Mouse (Mus musculus) stomach, embryonic 14.5 days (tissue): Measurements from ENCODE around the gene Fkbp2. TPM values are rescaled to one million over a fixed set of nuclear protein-coding genes. Genes with fewer than 3 reads are reported as not detected.

ENCODE experiments used
- ATAC-seq: fragments of 200-750 bp; cut with Nextera tagmentation; 2 replicates; pipeline ENCODE4 v1.8.0; 2017; ENCODE audit warnings: low read depth, moderate TSS enrichment; ENCODE audit not compliant: insufficient number of reproducible peaks, insufficient read depth, low FRiP score
- H3K27ac ChIP-seq: fragments of 300-500 bp; sonication (generic); 2 replicates; pipeline ENCODE4 v1.5.1; 2014; ENCODE audit warnings: mild to moderate bottlenecking, low read length, moderate library complexity, mixed read lengths
- H3K27me3 ChIP-seq: fragments of 300-500 bp; sonication (generic); 2 replicates; pipeline ENCODE4 v1.6.1; 2014; ENCODE audit warnings: low read length, control low read depth, mixed read lengths; ENCODE audit not compliant: control insufficient read depth, insufficient read depth
- H3K36me3 ChIP-seq: fragments of 300-500 bp; sonication (generic); 2 replicates; pipeline ENCODE4 v1.6.1; 2014; ENCODE audit warnings: mild to moderate bottlenecking, control low read depth, low read length, moderate library complexity, mixed read lengths; ENCODE audit not compliant: control insufficient read depth, insufficient read depth
- H3K4me1 ChIP-seq: fragments of 300-500 bp; sonication (generic); 2 replicates; pipeline ENCODE4 v1.6.1; 2014; ENCODE audit warnings: low read length, control low read depth, mixed read lengths; ENCODE audit not compliant: control insufficient read depth, insufficient read depth
- H3K4me2 ChIP-seq: fragments of 300-500 bp; sonication (generic); replicated peaks from 2 replicates; pipeline ENCODE4 v1.6.1; 2014; ENCODE audit warnings: low read depth, low read length, control low read depth
- H3K4me3 ChIP-seq: fragments of 300-500 bp; sonication (generic); 2 replicates; pipeline ENCODE4 v1.5.1; 2014; ENCODE audit warnings: low read depth, low read length, control low read depth
- H3K9ac ChIP-seq: fragments of 300-500 bp; sonication (generic); replicated peaks from 2 replicates; pipeline ENCODE4 v1.6.1; 2014; ENCODE audit warnings: low read depth, mild to moderate bottlenecking, control low read depth, low read length, moderate library complexity, mixed read lengths
- H3K9me3 ChIP-seq: fragments of 300-500 bp; sonication (generic); 2 replicates; pipeline ENCODE4 v1.6.1; 2016; ENCODE audit warnings: low read depth, low read length, control low read depth; ENCODE audit not compliant: control insufficient read depth
- WGBS: fragments of 180-500 bp; shearing (Covaris S2); extraction: QIAGEN DNeasy Blood & Tissue Kit; methylation state at CpG from one replicate; pipeline ENCODE4 v1.1.7; 2014; 5-methylcytosine and 5-hydroxymethylcytosine counted together
- polyA plus RNA-seq: library from polyadenylated mRNA; unstranded; fragments of >200 nt; fragmentation: Nextera tagmentation; extraction: Ambion mirVana; gene quantifications from 2 replicates; pipeline ENCODE4 v1.2.1, GENCODE M21; 2014

Gene Fkbp2
- polyA plus RNA-seq, 1 experiment from 2014 or later = 94.1 TPM

DNA sequence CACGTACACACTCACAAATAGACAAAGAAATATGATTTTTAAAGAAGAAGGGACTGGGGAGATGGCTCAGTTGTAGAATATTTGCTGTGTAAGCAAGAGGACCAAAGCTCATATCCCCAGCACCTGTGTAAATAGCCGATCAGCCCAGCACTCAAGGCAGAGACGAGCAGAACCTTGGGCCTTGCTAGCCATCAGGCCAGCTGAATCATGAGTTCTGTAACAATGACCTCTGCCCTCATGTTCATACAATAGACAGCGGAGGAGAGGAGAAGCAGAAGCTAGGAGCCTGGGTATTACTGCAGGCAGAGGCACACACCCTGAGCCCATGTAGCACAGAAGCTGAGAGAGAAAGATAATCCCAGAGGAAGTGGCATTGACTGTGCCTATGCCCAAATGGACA lies 32.1 kb upstream of the Fkbp2 start:
- ATAC-seq = no peak
- Histone ChIP-seq H3K4me2 (no peak overlapping the region), H3K9ac (no peak overlapping the region), H3K36me3 (no peaks in the 10 kb centered on the region), H3K4me3 (no peak overlapping the region), H3K27me3 (no peaks in the 10 kb centered on the region), H3K4me1 (no peaks in the 10 kb centered on the region), H3K9me3 (no peaks in the 10 kb centered on the region), H3K27ac (no peak overlapping the region)
- 73% methylated on average over 4 of the region's 4 CpGs for WGBS

DNA sequence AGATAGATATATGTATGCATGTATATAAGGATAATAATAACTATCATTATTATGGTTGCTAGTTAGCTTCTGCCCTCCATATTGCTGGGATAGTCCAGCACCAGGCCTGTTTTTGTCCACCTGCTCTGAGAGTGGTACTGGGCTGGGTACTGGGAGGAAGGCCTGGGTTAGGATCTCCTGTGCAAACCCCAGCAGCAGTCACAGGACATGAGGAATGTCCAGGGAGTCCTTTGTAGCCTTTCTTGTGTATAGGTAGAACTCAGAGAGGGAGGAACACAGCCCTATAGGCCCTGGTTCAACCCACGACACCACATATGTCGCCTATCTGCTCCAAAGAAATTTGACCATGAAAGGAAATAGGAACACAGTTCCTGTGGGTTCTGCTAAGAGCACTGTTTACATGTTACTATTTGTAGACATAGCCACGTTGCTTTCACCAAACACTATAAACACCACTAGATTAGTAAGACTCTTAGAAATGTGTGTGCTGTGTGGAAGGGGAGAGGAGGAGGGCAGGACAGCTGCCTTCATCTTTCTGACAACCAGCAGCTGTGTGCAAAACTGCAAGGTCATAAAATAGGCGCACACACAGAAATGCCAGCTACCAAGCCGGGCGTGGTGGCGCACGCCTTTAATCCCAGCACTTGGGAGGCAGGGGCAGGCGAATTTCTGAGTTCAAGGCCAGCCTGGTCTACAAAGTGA lies 26.7 kb upstream of the Fkbp2 start:
- H3K4me1 ChIP-seq = no peaks in the 10 kb centered on the region
- H3K4me3 ChIP-seq = no peak overlapping the region
- 72% methylated on average over 9 of the region's 9 CpGs for WGBS
- no peaks in the 10 kb centered on the region for H3K9me3 ChIP-seq
- no peak overlapping the region for H3K9ac ChIP-seq
- H3K27ac ChIP-seq = peak overlapping the region; percentile 71; the same call in 1 of the 2 replicates
- ATAC-seq = no peak
- no peaks in the 10 kb centered on the region for H3K27me3 ChIP-seq
- no peak overlapping the region for H3K4me2 ChIP-seq
- no peaks in the 10 kb centered on the region for H3K36me3 ChIP-seq

DNA sequence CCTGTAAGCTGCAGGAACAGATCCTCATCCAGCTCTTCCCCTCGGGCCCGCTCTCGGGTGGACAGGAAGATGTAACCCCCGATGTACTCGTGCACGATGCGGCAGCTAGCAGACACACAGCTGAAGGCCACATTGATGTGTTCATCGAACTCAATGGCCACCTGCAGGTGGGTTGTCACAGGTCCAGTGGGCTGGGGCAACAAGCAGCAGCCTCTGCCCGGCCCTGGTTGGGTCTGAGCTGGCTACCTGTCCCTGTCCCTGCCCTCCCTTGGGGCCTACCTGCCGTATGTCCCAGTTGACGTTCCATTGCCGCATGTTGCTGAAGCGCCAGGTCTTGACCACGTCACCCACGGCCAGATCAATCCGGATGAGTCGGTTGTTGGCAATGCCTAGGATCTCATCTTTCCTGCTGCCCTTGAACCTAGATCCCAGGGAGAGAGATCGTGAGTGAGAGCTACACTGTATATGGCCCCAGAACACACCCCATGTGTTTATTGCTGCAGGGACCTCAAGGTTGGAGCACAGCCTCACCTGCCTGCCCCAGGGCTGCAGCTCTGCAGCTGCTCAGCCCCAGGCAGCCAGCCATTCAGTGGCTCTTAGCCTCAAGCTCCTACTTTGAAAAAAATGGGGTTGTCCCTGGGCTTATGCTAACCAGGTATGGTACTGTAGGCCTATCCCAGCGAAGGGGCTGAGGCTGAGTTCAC lies 19.2 kb upstream of the Fkbp2 start:
- Histone ChIP-seq H3K4me2 (no peak overlapping the region), H3K9me3 (no peaks in the 10 kb centered on the region), H3K4me3 (no peak overlapping the region), H3K27ac (no peak overlapping the region), H3K9ac (no peak overlapping the region), H3K36me3 (no peaks in the 10 kb centered on the region; the same call in 1 of the 2 replicates), H3K4me1 (peaks cover 15% of the 10 kb centered on the region), H3K27me3 (no peaks in the 10 kb centered on the region)
- no peak for ATAC-seq
- 94% methylated on average over 19 of the region's 19 CpGs for WGBS

DNA sequence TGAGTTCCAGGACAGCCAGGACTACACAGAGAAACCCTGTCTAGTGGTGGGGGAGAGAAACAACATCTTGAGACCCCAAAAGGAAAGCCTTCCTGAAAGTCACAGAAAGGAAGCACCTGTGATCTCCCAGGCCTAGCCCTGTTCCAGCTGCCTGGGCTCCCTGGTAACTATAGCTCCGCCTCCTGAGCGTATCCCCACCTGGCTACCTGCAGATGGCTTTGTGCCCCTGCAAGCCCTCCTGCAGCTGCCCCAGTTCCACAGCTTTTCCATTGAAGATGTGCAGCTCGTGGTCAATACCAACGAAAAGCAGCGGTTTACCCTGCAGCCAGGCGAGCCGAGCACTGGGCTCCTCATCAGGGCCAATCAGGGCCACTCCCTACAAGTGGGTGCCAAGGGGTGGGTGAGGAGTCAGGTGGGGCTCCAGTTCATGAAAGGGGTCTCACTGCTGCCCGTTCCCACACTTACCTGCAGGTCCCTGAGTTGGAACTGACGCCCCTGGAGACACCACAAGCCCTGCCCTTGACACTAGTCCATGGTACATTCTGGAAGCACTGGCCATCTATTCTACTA lies 17.5 kb upstream of the Fkbp2 start:
- WGBS = 77% methylated on average over 9 of the region's 9 CpGs
- Histone ChIP-seq H3K36me3 (no peaks in the 10 kb centered on the region; the same call in 1 of the 2 replicates), H3K4me2 (no peak overlapping the region), H3K9ac (no peak overlapping the region), H3K4me1 (peaks cover 19% of the 10 kb centered on the region), H3K4me3 (no peak overlapping the region), H3K27ac (no peak overlapping the region), H3K9me3 (no peaks in the 10 kb centered on the region), H3K27me3 (no peaks in the 10 kb centered on the region)
- ATAC-seq = no peak

DNA sequence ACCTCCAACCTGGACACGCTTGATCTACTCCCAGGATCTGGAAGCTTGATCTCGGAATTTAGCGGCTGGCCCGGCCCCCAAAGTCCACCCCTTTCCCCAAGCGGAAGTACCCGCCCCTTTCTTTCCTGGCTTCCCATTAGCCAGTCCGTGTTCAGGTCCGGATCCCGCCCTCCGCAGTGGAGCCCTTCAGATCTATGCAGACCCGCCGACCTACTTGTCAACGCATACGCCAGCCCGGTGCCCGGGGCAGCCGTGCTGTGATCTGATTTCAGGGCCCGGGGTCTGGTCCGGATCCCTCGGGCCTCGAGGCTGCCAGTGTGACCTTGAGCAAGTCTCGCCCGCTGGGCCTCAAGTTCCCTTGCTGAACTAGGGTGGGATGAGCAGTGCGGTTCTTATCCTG lies 15.7 kb upstream of the Fkbp2 start, which contains the start of the genes Nudt22 and Trpt1:
TSS of gene Nudt22 (minus strand) at position 112 of the 400 bp plus-strand sequence.
TSS of gene Trpt1 (plus strand) at position 126 of the 400 bp plus-strand sequence.
- Histone ChIP-seq H3K9ac (peak within 1 kb of the TSS; percentile 73), H3K9me3 (no peaks in the 10 kb centered on the region), H3K27ac (peak within 1 kb of the TSS; percentile 40; the same call in 1 of the 2 replicates), H3K4me1 (peaks cover 24% of the 10 kb centered on the region), H3K36me3 (no peaks in the 10 kb centered on the region; the same call in 1 of the 2 replicates), H3K27me3 (no peaks in the 10 kb centered on the region), H3K4me2 (peak within 1 kb of the TSS; percentile 86), H3K4me3 (peak within 1 kb of the TSS; percentile 57)
- WGBS = under 1% methylated on average over 24 of the region's 24 CpGs
- ATAC-seq = peak; percentile 66; the same call in 1 of the 2 replicates

DNA sequence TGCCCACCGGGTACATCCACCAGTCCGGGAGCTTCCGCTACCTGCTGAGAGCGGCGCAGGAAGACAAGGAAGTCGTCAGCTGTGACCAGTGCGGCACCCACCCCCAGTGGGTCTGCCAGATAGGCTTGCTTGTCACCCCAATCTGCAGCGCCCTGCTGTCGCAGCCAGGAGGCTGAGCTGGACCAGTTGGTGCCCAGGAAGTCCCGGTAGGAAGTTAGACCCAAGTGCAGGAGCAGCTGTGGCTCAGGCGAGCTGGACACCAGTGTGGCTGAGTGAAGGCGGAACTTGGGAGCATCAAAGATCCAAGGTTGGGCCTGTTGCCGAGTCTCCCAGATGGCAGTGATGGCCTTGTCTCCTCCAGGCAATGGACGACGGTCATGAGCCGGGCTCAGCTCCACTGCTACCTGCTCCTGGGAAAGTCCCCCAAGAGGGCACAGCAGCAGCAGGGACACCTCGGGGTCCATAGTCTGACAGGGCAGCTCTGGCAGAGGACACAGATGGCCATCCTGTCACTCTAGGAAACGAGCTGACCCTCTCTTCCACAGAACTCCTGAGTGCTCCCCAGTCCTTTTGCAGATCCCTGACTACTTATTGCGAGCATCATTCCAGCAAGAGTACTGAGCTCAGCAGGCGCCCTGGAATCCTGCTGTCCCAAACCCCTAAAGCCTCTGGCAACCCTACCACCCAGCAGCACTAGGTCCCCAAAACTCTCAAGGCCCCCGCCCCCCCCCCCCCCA lies 15.1 kb upstream of the Fkbp2 start:
- H3K4me1 ChIP-seq = peaks cover 24% of the 10 kb centered on the region
- peak overlapping the region; percentile 42 for H3K9ac ChIP-seq
- peak overlapping the region; percentile 57 for H3K4me3 ChIP-seq
- H3K27ac ChIP-seq = no peak overlapping the region; the same call in 1 of the 2 replicates
- ATAC-seq = no peak
- peak overlapping the region; percentile 86 for H3K4me2 ChIP-seq
- no peaks in the 10 kb centered on the region for H3K27me3 ChIP-seq
- no peaks in the 10 kb centered on the region; the same call in 1 of the 2 replicates for H3K36me3 ChIP-seq
- H3K9me3 ChIP-seq = no peaks in the 10 kb centered on the region
- WGBS = 47% methylated on average over 21 of the region's 21 CpGs

DNA sequence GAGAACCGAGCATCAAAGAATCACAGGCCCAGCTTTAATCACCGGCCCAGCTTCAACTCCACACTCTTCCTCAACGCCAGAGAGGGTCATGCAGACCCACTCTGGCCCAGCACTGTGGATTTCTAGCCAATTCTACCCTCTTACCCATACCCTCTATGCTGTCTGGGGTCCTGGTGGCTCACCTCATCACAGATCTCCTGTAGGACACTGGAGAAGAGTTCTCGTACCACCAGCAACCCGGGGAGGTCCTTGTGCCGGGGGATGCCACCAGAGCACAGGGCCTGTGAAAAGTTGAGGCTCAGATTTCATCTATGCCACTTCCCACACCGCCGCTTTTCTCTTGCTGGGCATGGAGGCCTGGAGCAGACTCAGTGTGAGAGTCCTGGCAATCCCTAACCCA lies 14.2 kb upstream of the Fkbp2 start:
- Histone ChIP-seq H3K36me3 (no peaks in the 10 kb centered on the region), H3K27me3 (no peaks in the 10 kb centered on the region), H3K4me2 (no peak overlapping the region), H3K4me3 (no peak overlapping the region), H3K9ac (0 out of 2 replicates have a peak overlapping the region, but pooled peaks have one; percentile 42), H3K9me3 (no peaks in the 10 kb centered on the region), H3K4me1 (peaks cover 24% of the 10 kb centered on the region), H3K27ac (no peak overlapping the region)
- 82% methylated on average over 8 of the region's 8 CpGs for WGBS
- ATAC-seq = no peak

DNA sequence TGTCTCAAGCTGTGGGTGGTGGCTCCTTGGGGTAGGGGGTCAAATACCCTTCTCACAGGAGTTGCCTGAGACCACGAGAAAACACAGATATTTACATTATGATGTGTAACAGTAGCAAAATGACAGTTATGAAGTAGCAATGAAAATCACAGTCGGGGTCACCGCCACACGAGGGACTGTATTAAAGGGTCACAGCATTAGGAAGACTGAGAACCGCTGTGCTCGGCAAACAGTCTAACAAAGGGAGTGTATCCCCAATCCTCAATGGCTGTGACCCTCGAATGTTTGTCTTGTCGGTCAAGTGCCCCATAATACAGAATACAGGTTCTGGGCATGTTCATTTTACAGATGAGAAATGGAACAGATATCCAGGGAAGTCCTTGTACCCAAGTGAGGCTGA lies 13.7 kb upstream of the Fkbp2 start:
- Histone ChIP-seq H3K4me3 (no peak overlapping the region), H3K27me3 (no peaks in the 10 kb centered on the region), H3K4me1 (peaks cover 24% of the 10 kb centered on the region), H3K27ac (no peak overlapping the region), H3K36me3 (no peaks in the 10 kb centered on the region), H3K9me3 (no peaks in the 10 kb centered on the region), H3K4me2 (no peak overlapping the region), H3K9ac (no peak overlapping the region)
- no peak for ATAC-seq
- WGBS = 77% methylated on average over 8 of the region's 8 CpGs
